12 mouse cellular contexts compared by ENCODE assay signal in the genomic region with DNA sequence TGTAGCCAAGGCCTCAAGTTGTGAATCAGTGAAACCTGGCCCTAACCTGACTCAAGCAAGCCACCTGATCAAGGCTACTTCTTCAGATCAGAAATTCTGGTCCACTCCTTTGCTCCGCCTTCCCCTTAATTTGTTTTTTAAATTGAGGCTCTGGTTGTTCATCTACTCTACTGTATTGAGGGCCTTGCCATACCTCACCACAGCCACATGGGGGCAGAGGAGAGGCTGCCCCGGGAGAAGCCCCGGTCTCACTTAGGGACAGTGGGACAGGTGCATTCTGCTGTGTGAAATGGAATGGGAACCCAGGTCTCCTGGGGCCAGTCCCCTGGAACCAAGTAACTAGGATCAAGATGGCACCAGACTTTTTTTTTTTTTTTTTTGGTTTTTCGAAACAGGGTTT. TPM values are rescaled to one million over a fixed set of nuclear protein-coding genes. Genes with fewer than 3 reads are reported as not detected.
A peak's percentile ranks its signal among the peaks of the same experiment; 100 is the strongest.
DNase-seq lines count a peak whose midpoint lies in the region; ATAC-seq and TF ChIP-seq lines count a peak whose summit lies in the region.
"Had no signal": no experiment of that assay in that cellular context is flagged by ENCODE, and none has a peak within 500 bp of the region (broad histone marks: within the 10 kb centered on the region; RNA-seq: fewer than 3 reads in every experiment).

No protein-coding gene starts in this region.

- H3K4me3 ChIP-seq in gastrocnemius, adult 2 months = no peak overlapping the region
- H3K4me3 ChIP-seq in midbrain, postnatal 0 days (ENCODE audit: low read depth, low read length) = no peak overlapping the region
- H3K4me3 ChIP-seq in midbrain, embryonic 10.5 days = no peak overlapping the region
- no peak overlapping the region for H3K4me3 ChIP-seq in neural tube, embryonic 15.5 days (replicated peaks)
- H3K4me3 ChIP-seq: lung, embryonic 15.5 days had no signal

- WGBS in midbrain, postnatal 0 days = 79% methylated on average over 4 of the region's 4 CpGs
- 72% methylated on average over 4 of the region's 4 CpGs for WGBS in midbrain, embryonic 10.5 days
- WGBS in neural tube, embryonic 15.5 days = 75% methylated on average over 4 of the region's 4 CpGs

- no peaks in the 10 kb centered on the region for H3K9me3 ChIP-seq in midbrain, postnatal 0 days (ENCODE audit: low read length)
- H3K9me3 ChIP-seq in midbrain, embryonic 10.5 days (replicated peaks) = no peaks in the 10 kb centered on the region
- no peaks in the 10 kb centered on the region for H3K9me3 ChIP-seq in neural tube, embryonic 15.5 days (replicated peaks)
- H3K9me3 ChIP-seq: lung, embryonic 15.5 days had no signal

- ATAC-seq in midbrain, postnatal 0 days (ENCODE audit: low FRiP score) = no peak
- ATAC-seq in granulocyte monocyte progenitor cell, adult 5-6 weeks (replicated peaks; ENCODE audit: poor library complexity, severe bottlenecking) = peak; percentile 60
- no peak for ATAC-seq in neural tube, embryonic 15.5 days (ENCODE audit: low FRiP score)

- TF ChIP-seq CTCF in gastrocnemius, adult 2 months (IDR thresholded peaks at IDR 0.05) = peak; percentile 63
- peak; percentile 37 for TF ChIP-seq CTCF in midbrain, postnatal 0 days (IDR thresholded peaks at IDR 0.05)

- no peaks in the 10 kb centered on the region for H3K4me1 ChIP-seq in midbrain, postnatal 0 days (ENCODE audit: insufficient read depth, low read length)
- 0 out of 2 replicates have a peak, but pooled peaks cover 3% of the 10 kb centered on the region for H3K4me1 ChIP-seq in midbrain, embryonic 10.5 days
- H3K4me1 ChIP-seq in neural tube, embryonic 15.5 days = peaks cover 16% of the 10 kb centered on the region
- H3K4me1 ChIP-seq: lung, embryonic 15.5 days had no signal

- peak; percentile 27 for DNase-seq in gastrocnemius, adult 2 months
- no peak for DNase-seq in gastrocnemius, postnatal 25 days
- no peak for DNase-seq in midbrain, postnatal 0 days (ENCODE audit: low spot score)
- no peak for DNase-seq in midbrain, embryonic 10.5 days (ENCODE audit: low spot score)
- peak; percentile 19 to 21 for DNase-seq in thymus, postnatal 36 days
- no peak for DNase-seq in ovary, postnatal 36 days (ENCODE audit: low spot score)
- DNase-seq: adrenal gland, postnatal 25 days had no signal

- H3K4me2 ChIP-seq in midbrain, postnatal 0 days (ENCODE audit: low read depth, low read length, poor library complexity, severe bottlenecking) = no peak overlapping the region
- H3K4me2 ChIP-seq in neural tube, embryonic 15.5 days = no peak overlapping the region
- H3K4me2 ChIP-seq: lung, embryonic 15.5 days had no signal

- no peaks in the 10 kb centered on the region for H3K27me3 ChIP-seq in midbrain, postnatal 0 days (ENCODE audit: insufficient read depth, low read length)
- H3K27me3 ChIP-seq in midbrain, embryonic 10.5 days (ENCODE audit: low read depth, poor library complexity, severe bottlenecking) = no peaks in the 10 kb centered on the region
- no peaks in the 10 kb centered on the region for H3K27me3 ChIP-seq in neural tube, embryonic 15.5 days (replicated peaks)
- H3K27me3 ChIP-seq: lung, embryonic 15.5 days had no signal

- no peak overlapping the region for H3K27ac ChIP-seq in gastrocnemius, adult 2 months
- no peak overlapping the region for H3K27ac ChIP-seq in midbrain, postnatal 0 days (ENCODE audit: low read depth, low read length)
- H3K27ac ChIP-seq in midbrain, embryonic 10.5 days (replicated peaks) = no peak overlapping the region
- no peak overlapping the region for H3K27ac ChIP-seq in neural tube, embryonic 15.5 days (replicated peaks)
- H3K27ac ChIP-seq: lung, embryonic 15.5 days had no signal

- H3K36me3 ChIP-seq in midbrain, postnatal 0 days (ENCODE audit: insufficient read depth, low read length) = no peaks in the 10 kb centered on the region
- H3K36me3 ChIP-seq in midbrain, embryonic 10.5 days = no peaks in the 10 kb centered on the region
- no peaks in the 10 kb centered on the region for H3K36me3 ChIP-seq in neural tube, embryonic 15.5 days
- H3K36me3 ChIP-seq: lung, embryonic 15.5 days had no signal

- no peak overlapping the region for H3K9ac ChIP-seq in midbrain, postnatal 0 days (replicated peaks; ENCODE audit: low read length, poor library complexity, severe bottlenecking)
- no peak overlapping the region for H3K9ac ChIP-seq in neural tube, embryonic 15.5 days (replicated peaks)
- H3K9ac ChIP-seq: lung, embryonic 15.5 days had no signal

- intact Hi-C loops in gastrocnemius, adult 2 months (cut with DNase I) = no loop called here

RNA-seq across cellular contexts. Expression of a gene that starts 5.9 kb away (rescaled TPM):
- total RNA-seq in gastrocnemius, adult 2 months (2021) = under 1 TPM in 1 of 2 experiments, not detected in 1; 0.78 TPM
- 1 to 10 TPM in 1 of 2 experiments, under 1 TPM in 1; 0.97 to 2.8 TPM for total RNA-seq in gastrocnemius, postnatal 25 days (2021)
- total RNA-seq in midbrain, postnatal 0 days (2014; rRNA removed) = 4.8 and 19.2 TPM in 2 replicates
- 1.2 and 1.6 TPM in 2 replicates for polyA plus RNA-seq in midbrain, postnatal 0 days (2015; fragmentation: Nextera tagmentation; extraction: Ambion mirVana)
- not detected in 2 replicates for polyA plus RNA-seq in midbrain, embryonic 10.5 days (2016; fragmentation: Nextera tagmentation; extraction: Ambion mirVana)
- not detected in 2 replicates for total RNA-seq in granulocyte monocyte progenitor cell, adult 5-6 weeks (2014; fragmentation: Nextera tagmentation)
- total RNA-seq in granulocyte monocyte progenitor cell, adult 5-6 weeks (2017) = not detected in 2 replicates
- 2.4 and 10.4 TPM in 2 replicates for polyA plus RNA-seq in neural tube, embryonic 15.5 days (2015; fragmentation: Nextera tagmentation; extraction: Ambion mirVana)
- total RNA-seq: adrenal gland, postnatal 25 days; layer of hippocampus, postnatal 25 days had no signal
- polyA plus RNA-seq: cortical plate, adult 2 months had no signal

RNA-seq across cellular contexts. Expression of a gene that starts 18.2 kb away (rescaled TPM):
- 1 to 10 TPM in 1 of 2 experiments, under 1 TPM in 1; 0.98 to 1.2 TPM for total RNA-seq in gastrocnemius, adult 2 months (2021)
- total RNA-seq in gastrocnemius, postnatal 25 days (2021) = under 1 TPM; 0.43 to 0.51 TPM
- total RNA-seq in midbrain, postnatal 0 days (2014; rRNA removed) = 0.71 and 7.9 TPM in 2 replicates
- 4.5 and 4.9 TPM in 2 replicates for polyA plus RNA-seq in midbrain, postnatal 0 days (2015; fragmentation: Nextera tagmentation; extraction: Ambion mirVana)
- not detected in 2 replicates for polyA plus RNA-seq in midbrain, embryonic 10.5 days (2016; fragmentation: Nextera tagmentation; extraction: Ambion mirVana)
- 68.4 and 69.3 TPM in 2 replicates for total RNA-seq in granulocyte monocyte progenitor cell, adult 5-6 weeks (2014; fragmentation: Nextera tagmentation)
- total RNA-seq in granulocyte monocyte progenitor cell, adult 5-6 weeks (2017) = 81.3 and 133 TPM in 2 replicates
- polyA plus RNA-seq in neural tube, embryonic 15.5 days (2015; fragmentation: Nextera tagmentation; extraction: Ambion mirVana) = 3.7 and 6.2 TPM in 2 replicates

RNA-seq across cellular contexts. Expression of a gene that starts 30.5 kb away (rescaled TPM):
- total RNA-seq in gastrocnemius, adult 2 months (2021) = 1 to 10 TPM; 2.8 to 4.7 TPM
- total RNA-seq in gastrocnemius, postnatal 25 days (2021) = 1 to 10 TPM; 2.3 to 5.6 TPM
- total RNA-seq in midbrain, postnatal 0 days (2014; rRNA removed) = 2.4 and 4.0 TPM in 2 replicates
- polyA plus RNA-seq in midbrain, postnatal 0 days (2015; fragmentation: Nextera tagmentation; extraction: Ambion mirVana) = 1.8 and 4.1 TPM in 2 replicates
- polyA plus RNA-seq in midbrain, embryonic 10.5 days (2016; fragmentation: Nextera tagmentation; extraction: Ambion mirVana) = 0.51 and 0.65 TPM in 2 replicates
- total RNA-seq in granulocyte monocyte progenitor cell, adult 5-6 weeks (2014; fragmentation: Nextera tagmentation) = 2.4 and 3.7 TPM in 2 replicates
- 1.2 TPM in 1 of 2 replicates, not detected in the other for total RNA-seq in granulocyte monocyte progenitor cell, adult 5-6 weeks (2017)
- polyA plus RNA-seq in neural tube, embryonic 15.5 days (2015; fragmentation: Nextera tagmentation; extraction: Ambion mirVana) = 1.6 and 2.0 TPM in 2 replicates

RNA-seq across cellular contexts. Expression of a gene that starts 38.3 kb away (rescaled TPM):
- total RNA-seq in gastrocnemius, adult 2 months (2021) = not detected
- total RNA-seq in gastrocnemius, postnatal 25 days (2021) = not detected
- not detected in 2 replicates for total RNA-seq in midbrain, postnatal 0 days (2014; rRNA removed)
- 0.79 and 0.80 TPM in 2 replicates for polyA plus RNA-seq in midbrain, postnatal 0 days (2015; fragmentation: Nextera tagmentation; extraction: Ambion mirVana)
- 0.33 and 0.40 TPM in 2 replicates for polyA plus RNA-seq in midbrain, embryonic 10.5 days (2016; fragmentation: Nextera tagmentation; extraction: Ambion mirVana)
- not detected in 2 replicates for total RNA-seq in granulocyte monocyte progenitor cell, adult 5-6 weeks (2014; fragmentation: Nextera tagmentation)
- total RNA-seq in granulocyte monocyte progenitor cell, adult 5-6 weeks (2017) = not detected in 2 replicates
- 0.73 and 1.0 TPM in 2 replicates for polyA plus RNA-seq in neural tube, embryonic 15.5 days (2015; fragmentation: Nextera tagmentation; extraction: Ambion mirVana)
- total RNA-seq: adrenal gland, postnatal 25 days; layer of hippocampus, postnatal 25 days had no signal
- polyA plus RNA-seq: cortical plate, adult 2 months had no signal

RNA-seq across cellular contexts. Expression of a gene that starts 41.8 kb away (rescaled TPM):
- total RNA-seq in gastrocnemius, adult 2 months (2021) = under 1 TPM in 1 of 2 experiments, not detected in 1; 0.14 TPM
- total RNA-seq in gastrocnemius, postnatal 25 days (2021) = 1 to 10 TPM in 1 of 2 experiments, not detected in 1; 2.4 TPM
- not detected in 2 replicates for total RNA-seq in midbrain, postnatal 0 days (2014; rRNA removed)
- polyA plus RNA-seq in midbrain, postnatal 0 days (2015; fragmentation: Nextera tagmentation; extraction: Ambion mirVana) = 0.07 and 0.25 TPM in 2 replicates
- not detected in 2 replicates for polyA plus RNA-seq in midbrain, embryonic 10.5 days (2016; fragmentation: Nextera tagmentation; extraction: Ambion mirVana)
- total RNA-seq in granulocyte monocyte progenitor cell, adult 5-6 weeks (2014; fragmentation: Nextera tagmentation) = 6.5 and 17.9 TPM in 2 replicates
- 23.4 and 26.4 TPM in 2 replicates for total RNA-seq in granulocyte monocyte progenitor cell, adult 5-6 weeks (2017)
- polyA plus RNA-seq in neural tube, embryonic 15.5 days (2015; fragmentation: Nextera tagmentation; extraction: Ambion mirVana) = 0.15 and 1.1 TPM in 2 replicates
- total RNA-seq: layer of hippocampus, postnatal 25 days had no signal

Comparison
In these comparisons a context has a peak if more than half of its experiments do, and no peak if none do; other contexts are left out.
1. DNase-seq: peak in gastrocnemius, adult 2 months (single experiment) and thymus, postnatal 36 days (2 of 2); none in gastrocnemius, postnatal 25 days (single experiment), midbrain, postnatal 0 days (single experiment), midbrain, embryonic 10.5 days (single experiment) and ovary, postnatal 36 days (single experiment).